Mouse (Mus musculus) stomach, postnatal 0 days (tissue): ENCODE results near the gene Sirt4.

ENCODE experiments used
- CTCF ChIP-seq: IDR thresholded peaks from 2 replicates; pipeline ENCODE4 v1.5.1; 2016; ENCODE audit warnings: antibody characterized with exemption, low read depth, mild to moderate bottlenecking, moderate library complexity
- EP300 ChIP-seq: optimal IDR thresholded peaks from 2 replicates; pipeline ENCODE3; 2016; ENCODE audit warnings: antibody characterized with exemption

GRCm38 (mm10) chr5:115437945-115438315 is 46.6 kb downstream of the Sirt4 start:
- TF ChIP-seq CTCF (no peak), EP300 (no peak)
